Mouse (Mus musculus) CH12.LX (cell line): ENCODE measurements around the gene Klhl3. TPM values are rescaled to one million over a fixed set of nuclear protein-coding genes. Genes with fewer than 3 reads are reported as not detected.

Experiments
- DNase-seq: peaks from one replicate; pipeline ENCODE4 v3.0.0-alpha.2; 2013; ENCODE audit errors: extremely low read depth
- H3K27ac ChIP-seq: 2 replicates; pipeline ENCODE4 v1.5.1; 2012; ENCODE audit warnings: low read depth, mild to moderate bottlenecking, control low read depth, moderate library complexity; ENCODE audit not compliant: insufficient read depth
- H3K27me3 ChIP-seq: replicated peaks from 2 replicates; pipeline ENCODE3; 2012; ENCODE audit warnings: inconsistent platforms
- H3K36me3 ChIP-seq, 2 experiments: replicated peaks in 1 of 2; 2 replicates each; pipeline versions ENCODE3 to v1.6.1; 2012; ENCODE audit warnings: inconsistent platforms in 1 of 2, low read length in 1 of 2, mild to moderate bottlenecking in 1 of 2, mixed read lengths in 1 of 2, moderate library complexity in 1 of 2; ENCODE audit not compliant: control insufficient read depth in 1 of 2, insufficient read depth in 1 of 2
- H3K4me1 ChIP-seq, 2 experiments: 2 replicates each; pipeline ENCODE4 v1.6.1; 2012; ENCODE audit warnings: inconsistent platforms in 1 of 2, moderate library complexity in 1 of 2; ENCODE audit not compliant: insufficient read depth in 2 of 2, control insufficient read depth in 1 of 2
- H3K4me2 ChIP-seq: 2 replicates; pipeline ENCODE4 v1.6.1; 2012; ENCODE audit warnings: low read depth, mild to moderate bottlenecking, control low read depth; ENCODE audit not compliant: poor library complexity, insufficient read depth, severe bottlenecking
- H3K4me3 ChIP-seq, 3 experiments: fragments of 150-350 bp in 1 of 3; sonication (generic) in 1 of 3; replicated peaks in 1 of 3; 2 replicates each; pipeline versions ENCODE3 to v1.5.1; 2011 to 2012; ENCODE audit warnings: low read depth in 2 of 3, low read length in 2 of 3, mild to moderate bottlenecking in 2 of 3, moderate library complexity in 2 of 3, control low read depth in 1 of 3, improper control_type of control experiment in 1 of 3, inconsistent platforms in 1 of 3, mixed read lengths in 1 of 3; ENCODE audit not compliant: poor library complexity in 1 of 3
- H3K79me2 ChIP-seq: replicated peaks from 2 replicates; pipeline ENCODE4 v1.6.1; 2012; ENCODE audit warnings: mild to moderate bottlenecking, moderate library complexity; ENCODE audit not compliant: control insufficient read depth, poor library complexity, insufficient read depth, severe bottlenecking; ENCODE audit errors: extremely low read depth
- H3K9ac ChIP-seq: 2 replicates; pipeline ENCODE4 v1.6.1; 2012; ENCODE audit warnings: low read depth, mild to moderate bottlenecking, control low read depth, moderate library complexity; ENCODE audit not compliant: insufficient read depth
- H3K9me3 ChIP-seq: replicated peaks from 2 replicates; pipeline ENCODE3; 2012; ENCODE audit warnings: low read length, inconsistent platforms, mixed read lengths
- BHLHE40 ChIP-seq: IDR thresholded peaks from 2 replicates; pipeline ENCODE4 v1.6.1; 2011; ENCODE audit warnings: mild to moderate bottlenecking, low read depth, low read length, improper control_type of control experiment
- CTCF ChIP-seq, 2 experiments: IDR thresholded peaks in 1 of 2; conservative IDR thresholded peaks in 1 of 2; 2 replicates each; pipeline ENCODE4 v1.5.1; 2011 to 2012; ENCODE audit warnings: low read depth in 2 of 2, low read length in 2 of 2, improper control_type of control experiment in 1 of 2, inconsistent platforms in 1 of 2, mild to moderate bottlenecking in 1 of 2, moderate library complexity in 1 of 2
- E2F4 ChIP-seq: IDR thresholded peaks from 2 replicates; pipeline ENCODE4 v1.6.1; 2011; ENCODE audit warnings: low read depth, low read length, improper control_type of control experiment; ENCODE audit not compliant: insufficient replicate concordance
- ELF1 ChIP-seq: IDR thresholded peaks from 2 replicates; pipeline ENCODE4 v1.6.1; 2014; ENCODE audit warnings: low read depth, mild to moderate bottlenecking, inconsistent platforms, low read length, improper control_type of control experiment
- HCFC1 ChIP-seq: IDR thresholded peaks from 2 replicates; pipeline ENCODE4 v1.6.1; 2012; ENCODE audit warnings: low read depth, mild to moderate bottlenecking, inconsistent platforms, low read length, improper control_type of control experiment
- IRF4 ChIP-seq: IDR thresholded peaks from 2 replicates; pipeline ENCODE4 v1.6.1; 2014; ENCODE audit warnings: low read depth, mild to moderate bottlenecking, inconsistent platforms, low read length, improper control_type of control experiment
- JUND ChIP-seq: conservative IDR thresholded peaks from 2 replicates; pipeline ENCODE4 v1.6.1; 2011; ENCODE audit warnings: low read depth, low read length, improper control_type of control experiment
- MAX ChIP-seq: IDR thresholded peaks from 2 replicates; pipeline ENCODE4 v1.6.1; 2011; ENCODE audit warnings: low read length, improper control_type of control experiment
- MXI1 ChIP-seq: IDR thresholded peaks from 2 replicates; pipeline ENCODE4 v1.6.1; 2011; ENCODE audit warnings: mild to moderate bottlenecking, low read depth, low read length, improper control_type of control experiment
- MYC ChIP-seq: IDR thresholded peaks from 2 replicates; pipeline ENCODE4 v1.6.1; 2011; ENCODE audit warnings: low read depth, mild to moderate bottlenecking, improper control_type of control experiment, low read length
- NRF1 ChIP-seq: IDR thresholded peaks from 2 replicates; pipeline ENCODE4 v1.6.1; 2014; ENCODE audit warnings: low read depth, mild to moderate bottlenecking, inconsistent platforms, low read length, improper control_type of control experiment, moderate library complexity
- POLR2AphosphoS2 ChIP-seq: IDR thresholded peaks from 2 replicates; pipeline ENCODE4 v1.6.1; 2011; ENCODE audit warnings: low read depth, low read length, improper control_type of control experiment
- RAD21 ChIP-seq: IDR thresholded peaks from 2 replicates; pipeline ENCODE4 v1.6.1; 2011; ENCODE audit warnings: low read depth, mild to moderate bottlenecking, low read length, improper control_type of control experiment, moderate library complexity
- RCOR1 ChIP-seq: conservative IDR thresholded peaks from 2 replicates; pipeline ENCODE4 v1.6.1; 2012; ENCODE audit warnings: low read depth, mild to moderate bottlenecking, inconsistent platforms, low read length, improper control_type of control experiment
- SMC3 ChIP-seq: IDR thresholded peaks from 2 replicates; pipeline ENCODE4 v1.6.1; 2011; ENCODE audit warnings: low read depth, low read length, improper control_type of control experiment
- TBP ChIP-seq: conservative IDR thresholded peaks from 2 replicates; pipeline ENCODE4 v1.6.1; 2011; ENCODE audit warnings: low read depth, low read length, improper control_type of control experiment
- UBTF ChIP-seq: IDR thresholded peaks from 2 replicates; pipeline ENCODE4 v1.6.1; 2012; ENCODE audit warnings: low read depth, mild to moderate bottlenecking, inconsistent platforms, low read length, improper control_type of control experiment, moderate library complexity
- ZMIZ1 ChIP-seq: IDR thresholded peaks from 2 replicates; pipeline ENCODE4 v1.6.1; 2012; ENCODE audit warnings: low read depth, mild to moderate bottlenecking, inconsistent platforms, low read length, improper control_type of control experiment
- ZNF384 ChIP-seq: IDR thresholded peaks from 2 replicates; pipeline ENCODE4 v1.6.1; 2012; ENCODE audit warnings: low read depth, low read length, improper control_type of control experiment, inconsistent platforms
- dilution Hi-C: fragments of 300-500 bp; cut with MboI; formaldehyde crosslinking; loops from 2 replicates; pipeline ENCODE4 v1.14.3; 2020; ENCODE audit warnings: low sequenced_read_pairs; ENCODE audit not compliant: extremely low pct_unique_long_range_greater_than_20kb, extremely low pct_ligation_motif_present
- in situ Hi-C: fragments of 300-500 bp; cut with MboI; formaldehyde crosslinking; loops from 3 replicates; pipeline ENCODE4 v1.14.3; 2019; ENCODE audit warnings: low sequenced_read_pairs, low pct_ligation_motif_present, low pct_unique_long_range_greater_than_20kb, mixed read lengths
- polyA plus RNA-seq: library from polyadenylated mRNA; unstranded; fragments of >175 nt; gene quantifications from 2 replicates; pipeline ENCODE4 v1.2.1, GENCODE M21; 2012; ENCODE audit warnings: low read depth; ENCODE audit not compliant: insufficient read length
- total RNA-seq, 2 experiments: library from RNA; depleted of rRNA; stranded (reverse); fragments of 300-350 nt in 1 of 2; fragments of >200 nt in 1 of 2; gene quantifications; 2 replicates each; pipeline ENCODE4 v1.2.3; 2012 to 2014

Klhl3 gene
- total and polyA plus RNA-seq, 3 experiments: not detected

DNA sequence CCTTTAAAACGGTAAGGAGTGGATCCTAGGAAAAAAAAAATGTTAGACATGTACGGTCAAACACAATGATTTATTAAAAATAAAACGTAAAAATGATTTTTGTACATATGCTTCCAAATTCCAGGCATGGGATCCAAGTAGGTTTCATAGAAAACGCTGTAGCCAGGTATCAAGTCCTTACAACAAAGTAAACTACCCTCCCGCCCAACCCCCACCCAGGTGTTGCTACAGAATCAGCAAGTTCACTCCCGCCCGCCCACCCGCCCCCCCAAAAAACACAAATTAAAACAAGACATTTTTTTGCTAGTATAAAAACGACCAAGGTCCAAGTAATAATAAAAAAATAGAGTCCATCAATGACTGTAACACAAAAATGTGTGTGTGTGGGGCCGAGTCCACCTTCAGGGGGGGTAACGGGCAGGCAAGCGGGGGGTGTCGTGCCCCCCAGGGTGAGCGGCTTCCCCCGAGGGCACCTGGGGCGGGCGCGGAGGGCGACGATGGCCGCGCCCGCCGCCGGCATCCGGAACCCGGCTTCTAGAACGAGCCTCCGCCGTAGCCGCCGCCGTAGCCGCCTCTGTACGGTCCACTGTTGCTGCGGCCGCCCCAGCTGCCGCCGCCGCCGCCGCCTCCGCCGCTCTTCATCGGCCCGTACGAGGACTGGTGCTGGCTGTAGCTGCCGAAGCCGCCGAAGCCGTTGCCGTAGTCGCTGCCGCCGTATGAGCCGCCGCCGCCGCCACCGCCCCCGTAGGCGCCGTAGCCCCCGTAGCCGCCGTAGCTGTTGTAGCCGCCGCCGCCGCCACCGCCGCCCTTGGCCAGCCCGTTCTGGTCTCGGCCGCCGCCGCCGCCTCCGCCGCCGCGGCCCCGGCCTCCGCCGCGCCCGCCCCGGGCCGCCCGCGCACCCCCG is 13.7 kb upstream of the Klhl3 start:
- peaks cover 22% of the 10 kb centered on the region for H3K79me2 ChIP-seq
- TF ChIP-seq TBP (no peak), UBTF (peak; percentile 39; the same call in 1 of the 2 replicates)
- TF ChIP-seq, all 38 proteins: peak for 1
- Histone ChIP-seq H3K9ac (peak overlapping the region; percentile 92), H3K9me3 (no peaks in the 10 kb centered on the region), H3K4me2 (peak overlapping the region; percentile 58; the same call in 1 of the 2 replicates), H3K27me3 (no peaks in the 10 kb centered on the region), H3K36me3 (peaks cover 0 to 9% of the 10 kb centered on the region in 2 experiments), H3K27ac (peak overlapping the region; percentile 89), H3K4me1 (peaks cover 0 to 25% of the 10 kb centered on the region in 2 experiments; a peak in 3 of 4 replicates), H3K4me3 (peak overlapping the region; percentile 86 to 98 (median 91))
- dilution Hi-C loops: no loop called here
- DNase-seq: no peak
- in situ Hi-C loops: no loop called here

DNA sequence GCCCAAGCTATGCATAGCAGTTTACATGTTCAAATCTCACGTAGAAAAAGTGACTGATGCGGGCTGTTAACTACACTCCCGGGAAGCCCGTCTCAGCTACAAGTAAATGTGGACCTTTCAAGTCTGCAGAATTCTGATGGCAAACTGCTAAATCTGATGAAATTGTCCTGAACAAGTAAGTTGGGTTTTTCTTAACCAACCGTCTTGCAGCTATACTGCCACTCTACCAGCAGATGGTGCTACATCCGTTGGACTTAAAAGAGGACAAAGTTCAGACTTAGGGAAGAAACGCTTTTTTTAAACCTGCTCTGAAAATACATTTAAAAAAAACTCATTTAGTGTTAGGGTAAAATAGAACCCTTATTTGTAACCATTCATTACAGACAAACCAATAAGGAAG is 12.7 kb upstream of the Klhl3 start:
- Histone ChIP-seq H3K4me2 (peak overlapping the region; percentile 64; the same call in 1 of the 2 replicates), H3K9ac (peak overlapping the region; percentile 92; the same call in 1 of the 2 replicates), H3K36me3 (peaks cover 0 to 9% of the 10 kb centered on the region in 2 experiments), H3K27me3 (no peaks in the 10 kb centered on the region), H3K79me2 (peaks cover 22% of the 10 kb centered on the region), H3K9me3 (no peaks in the 10 kb centered on the region), H3K4me3 (peak overlapping the region; percentile 37 to 91 (median 51)), H3K4me1 (peaks cover 0 to 18% of the 10 kb centered on the region in 2 experiments; a peak in 3 of 4 replicates), H3K27ac (no peak overlapping the region)
- dilution Hi-C loops (no loop called here), in situ Hi-C loops (no loop called here)
- no peak for TF ChIP-seq MYC
- TF ChIP-seq POLR2AphosphoS2: no peak
- 0 out of 2 replicates have a peak, but pooled peaks have one; percentile 31 for TF ChIP-seq E2F4
- peak; percentile 78; the same call in 1 of the 2 replicates for TF ChIP-seq ZNF384
- TF ChIP-seq HCFC1: no peak
- TF ChIP-seq RAD21: peak; percentile 31
- no peak for TF ChIP-seq IRF4
- TF ChIP-seq TBP: 0 out of 2 replicates have a peak, but pooled peaks have one; percentile 19
- TF ChIP-seq BHLHE40: no peak
- TF ChIP-seq ZMIZ1: no peak
- TF ChIP-seq RCOR1: no peak
- peak; percentile 10; the same call in 1 of the 2 replicates for TF ChIP-seq SMC3
- TF ChIP-seq NRF1: no peak
- TF ChIP-seq MXI1: no peak
- TF ChIP-seq MAX: no peak
- TF ChIP-seq ELF1: no peak
- no peak for TF ChIP-seq JUND
- peak; percentile 79 to 87 for TF ChIP-seq CTCF (conservative IDR thresholded peaks at IDR 0.05 in 1 of 2, IDR thresholded peaks at IDR 0.05 in 1 of 2; ENCODE audit: low read depth in 2 of 2, low read length in 2 of 2)
- DNase-seq: peak; percentile 73
